Mouse (Mus musculus) ES-E14 (cell line): ENCODE data around the gene Slu7.

ENCODE experiments used
- HCFC1 ChIP-seq: IDR thresholded peaks from 2 replicates; pipeline ENCODE4 v1.6.1; 2012; ENCODE audit warnings: low read length, inconsistent platforms, borderline replicate concordance; ENCODE audit not compliant: insufficient read depth
- ZC3H11A ChIP-seq: IDR thresholded peaks from 2 replicates; pipeline ENCODE4 v1.6.1; 2012; ENCODE audit warnings: low read depth, mild to moderate bottlenecking, inconsistent platforms, low read length, borderline replicate concordance
- ZNF384 ChIP-seq: IDR thresholded peaks from 2 replicates; pipeline ENCODE4 v1.6.1; 2012; ENCODE audit warnings: low read depth, low read length, inconsistent platforms

DNA sequence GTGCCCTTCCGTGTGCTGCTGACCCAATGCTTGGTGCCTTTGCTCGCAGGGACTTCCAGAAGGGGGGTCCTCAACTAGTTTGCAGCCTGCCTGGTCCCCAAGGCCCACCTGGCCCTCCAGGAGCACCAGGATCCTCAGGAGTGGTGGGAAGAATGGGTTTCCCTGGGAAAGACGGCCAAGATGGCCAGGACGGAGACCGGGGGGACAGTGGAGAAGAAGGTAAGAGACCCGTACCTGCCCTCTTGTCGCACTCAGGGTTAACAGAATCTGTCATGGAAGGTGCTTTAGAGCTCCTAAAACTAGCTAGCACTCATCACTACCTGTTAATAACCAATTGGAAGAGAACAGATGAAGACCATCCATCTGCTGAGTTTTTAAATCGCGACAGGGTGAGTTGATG, 52.3 kb downstream of the Slu7 start:
- TF ChIP-seq ZNF384, result no peak
- no peak for TF ChIP-seq HCFC1
- no peak for TF ChIP-seq ZC3H11A
